Mouse (Mus musculus) liver, embryonic 14 days (tissue): ENCODE measurements around the gene Cyp2b13. TPM values are rescaled to one million over a fixed set of nuclear protein-coding genes. Genes with fewer than 3 reads are reported as not detected.

Experiments
- polyA plus RNA-seq: library from polyadenylated mRNA; depleted of rRNA; stranded (reverse); fragments of >200 nt; gene quantifications from 2 replicates; pipeline ENCODE4 v1.2.3, GENCODE M21; 2012; rRNA removed

The Cyp2b13 gene
- polyA plus RNA-seq, result 0.11 and 0.15 TPM in 2 replicates

GRCm38 (mm10) chr7:26061197-26061596, at the start of gene Cyp2b13:
Gene Cyp2b13 (plus strand): TSS chr7:26061497.

Other genes with a start within 250 kb of the Cyp2b13 start
- gene Cyp2s1, start 244.6 kb upstream of the Cyp2b13 start, polyA plus RNA-seq, result 0.18 and 0.30 TPM in 2 replicates
- gene Cyp2b10, start 163.9 kb upstream of the Cyp2b13 start, polyA plus RNA-seq, result 0.01 TPM in 2 replicates
- gene Cyp2b9, start 111.9 kb downstream of the Cyp2b13 start, polyA plus RNA-seq, result 0.09 and 0.10 TPM in 2 replicates
- gene Vmn1r184, start 198.8 kb downstream of the Cyp2b13 start, polyA plus RNA-seq, result not detected in 2 replicates
- 0.05 and 0.08 TPM in 2 replicates for gene Cyp2a4, start 245.7 kb downstream of the Cyp2b13 start, polyA plus RNA-seq